Comparison of ENCODE assay signal across 15 mouse cellular contexts in the genomic region with DNA sequence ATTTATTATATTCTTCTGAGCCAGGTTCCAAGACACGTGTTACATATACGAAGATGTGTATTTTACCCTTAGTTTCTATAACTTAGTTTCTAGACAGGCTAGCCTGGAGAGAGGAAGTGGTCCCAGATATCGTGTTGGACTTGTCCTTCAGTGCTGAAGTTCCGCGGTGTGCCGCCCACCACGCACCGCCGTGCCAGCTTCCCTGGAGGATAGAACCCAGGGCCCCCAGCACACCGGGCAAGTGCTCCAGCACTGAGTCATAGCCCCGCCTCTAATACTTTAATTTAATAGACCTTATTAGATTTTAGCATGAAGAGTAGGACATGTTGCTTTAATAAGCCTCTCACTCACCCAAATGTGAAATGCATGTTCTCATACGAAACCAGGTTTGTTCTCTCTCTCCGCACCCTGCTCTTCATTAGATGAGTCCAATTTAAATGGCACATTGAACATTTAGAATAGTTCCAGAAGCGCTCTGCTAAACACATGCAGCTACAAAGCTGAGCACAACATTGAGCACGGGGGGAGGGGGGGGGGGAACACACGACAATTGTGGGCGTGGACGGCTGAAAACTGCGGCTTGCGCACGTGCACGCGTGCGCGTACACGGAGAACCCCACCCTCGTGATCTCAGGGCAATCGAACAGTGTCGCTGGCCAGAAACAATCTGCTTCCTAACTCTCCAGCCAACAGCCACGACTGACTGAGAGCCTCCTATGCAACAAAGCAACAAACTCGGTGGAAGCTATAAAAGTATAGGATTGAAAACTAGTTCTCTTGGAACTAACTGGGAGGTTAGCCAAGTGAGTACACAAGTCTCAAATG. TPM values are rescaled to one million over a fixed set of nuclear protein-coding genes. Genes with fewer than 3 reads are reported as not detected.
DNase-seq lines count a peak whose midpoint lies in the region; ATAC-seq and TF ChIP-seq lines count a peak whose summit lies in the region.
"Had no signal": no experiment of that assay in that cellular context is flagged by ENCODE, and none has a peak within 500 bp of the region (broad histone marks: within the 10 kb centered on the region; RNA-seq: fewer than 3 reads in every experiment).

No protein-coding gene starts in this region.

- H3K4me3 ChIP-seq in ES-Bruce4 (ENCODE audit: low read depth, low read length) (peak overlapping the region; percentile 50), ES-E14 (ENCODE audit: insufficient read depth in 1 of 2, low read depth in 1 of 2, low read length in 2 of 2, poor library complexity in 1 of 2, severe bottlenecking in 1 of 2) (peak overlapping the region; percentile 44 to 68)
- peak overlapping the region; percentile 17 for H3K4me3 ChIP-seq in embryonic facial prominence, embryonic 13.5 days
- no peak overlapping the region for H3K4me3 ChIP-seq in cerebellum, adult 2 months (replicated peaks; ENCODE audit: insufficient read depth, low read depth, low read length)
- H3K4me3 ChIP-seq: forebrain, embryonic 10.5 days; liver, embryonic 15.5 days; midbrain, embryonic 10.5 days had no signal

- H3K27ac ChIP-seq in ES-Bruce4 (ENCODE audit: insufficient read depth, low read length) (peak overlapping the region; percentile 65; the same call in 1 of the 2 replicates), ES-E14 (ENCODE audit: insufficient read depth, low read depth, low read length, poor library complexity, severe bottlenecking) (peak overlapping the region; percentile 77; the same call in 1 of the 2 replicates)
- peak overlapping the region; percentile 76 for H3K27ac ChIP-seq in embryonic facial prominence, embryonic 13.5 days
- no peak overlapping the region for H3K27ac ChIP-seq in cerebellum, adult 2 months (ENCODE audit: insufficient read depth, low read length)
- H3K27ac ChIP-seq: forebrain, embryonic 10.5 days; liver, embryonic 15.5 days; macrophage; midbrain, embryonic 10.5 days had no signal

- intact Hi-C loops in heart, postnatal 25 days (cut with DNase I) = no loop called here

- H3K27me3 ChIP-seq in ES-Bruce4 (ENCODE audit: control insufficient read depth, insufficient read depth, low read length, poor library complexity, severe bottlenecking) = no peaks in the 10 kb centered on the region
- H3K27me3 ChIP-seq in embryonic facial prominence, embryonic 13.5 days = no peaks in the 10 kb centered on the region
- H3K27me3 ChIP-seq in cerebellum, adult 2 months (ENCODE audit: control insufficient read depth, insufficient read depth, low read length) = no peaks in the 10 kb centered on the region
- H3K27me3 ChIP-seq: liver, embryonic 15.5 days had no signal

- H3K4me1 ChIP-seq in ES-Bruce4 (ENCODE audit: control insufficient read depth, insufficient read depth, low read length) (peaks cover 2% of the 10 kb centered on the region), ES-E14 (ENCODE audit: control insufficient read depth in 2 of 2, insufficient read depth in 2 of 2, low read length in 2 of 2, poor library complexity in 1 of 2) (peaks cover 11 to 24% of the 10 kb centered on the region in 2 experiments)
- peaks cover 26% of the 10 kb centered on the region for H3K4me1 ChIP-seq in embryonic facial prominence, embryonic 13.5 days
- no peaks in the 10 kb centered on the region for H3K4me1 ChIP-seq in cerebellum, adult 2 months (ENCODE audit: control insufficient read depth, insufficient read depth, low read length)
- H3K4me1 ChIP-seq: liver, embryonic 15.5 days; midbrain, embryonic 10.5 days had no signal

- in situ Hi-C loops in ES-E14 (cut with MboI; ENCODE audit: low sequenced_read_pairs in 2 of 2, unreplicated experiment in 2 of 2) = no loop called here

- TF ChIP-seq EP300 in ES-Bruce4 (IDR thresholded peaks at IDR 0.05; ENCODE audit: insufficient read depth, low read depth, low read length) = 0 out of 2 replicates have a peak, but pooled peaks have one; percentile 43

- peak; percentile 16 for DNase-seq in gastrocnemius, postnatal 10 days
- DNase-seq in gastrocnemius, postnatal 4 days (ENCODE audit: low spot score in 2 of 2) = no peak
- peak; percentile 39 for DNase-seq in ES-E14 (ENCODE audit: low read depth, low spot score)
- DNase-seq in cerebellum, adult 2 months = no peak
- DNase-seq in heart, postnatal 25 days (ENCODE audit: low spot score) = no peak
- DNase-seq: cerebellum, adult 8-10 months; kidney, adult 11 months; layer of hippocampus, postnatal 36 days; thymus, postnatal 25 days had no signal

- peak overlapping the region; percentile 13 for H3K9ac ChIP-seq in ES-Bruce4 (ENCODE audit: low read depth, poor library complexity, severe bottlenecking)
- H3K9ac ChIP-seq in ES-E14 (ENCODE audit: insufficient read depth, low read depth, low read length, poor library complexity, severe bottlenecking) = peak overlapping the region; percentile 24; the same call in 1 of the 2 replicates
- no peak overlapping the region for H3K9ac ChIP-seq in embryonic facial prominence, embryonic 13.5 days
- H3K9ac ChIP-seq: liver, embryonic 15.5 days had no signal

- H3K36me3 ChIP-seq in ES-Bruce4 (ENCODE audit: control insufficient read depth, insufficient read depth, low read length, poor library complexity, severe bottlenecking) (no peaks in the 10 kb centered on the region), ES-E14 (ENCODE audit: control insufficient read depth, insufficient read depth, low read length, poor library complexity, severe bottlenecking) (no peaks in the 10 kb centered on the region; the same call in 1 of the 2 replicates)
- no peaks in the 10 kb centered on the region for H3K36me3 ChIP-seq in embryonic facial prominence, embryonic 13.5 days
- H3K36me3 ChIP-seq: liver, embryonic 15.5 days had no signal

- peak; percentile 79 for ATAC-seq in embryonic facial prominence, embryonic 13.5 days (ENCODE audit: insufficient number of reproducible peaks, insufficient read depth, low FRiP score, low TSS enrichment, low read depth)

- H3K4me2 ChIP-seq in embryonic facial prominence, embryonic 13.5 days = peak overlapping the region; percentile 51
- H3K4me2 ChIP-seq: liver, embryonic 15.5 days had no signal

- no peak for TF ChIP-seq CTCF in ES-Bruce4 (IDR thresholded peaks at IDR 0.05; ENCODE audit: low read depth, low read length)
- TF ChIP-seq CTCF in cerebellum, adult 2 months (IDR thresholded peaks at IDR 0.05; ENCODE audit: borderline replicate concordance, insufficient read depth, low read depth, low read length) = no peak

- 59% methylated on average over 31 of the region's 31 CpGs for WGBS in embryonic facial prominence, embryonic 13.5 days
- WGBS in cerebellum, adult 2 months = 91% methylated on average over 31 of the region's 31 CpGs

- no peaks in the 10 kb centered on the region for H3K9me3 ChIP-seq in ES-Bruce4 (replicated peaks; ENCODE audit: control insufficient read depth, insufficient read depth, low read length, poor library complexity, severe bottlenecking)
- H3K9me3 ChIP-seq in ES-E14 (ENCODE audit: control insufficient read depth, insufficient read depth, low read depth, low read length) = no peaks in the 10 kb centered on the region
- H3K9me3 ChIP-seq in embryonic facial prominence, embryonic 13.5 days = no peaks in the 10 kb centered on the region
- H3K9me3 ChIP-seq: forebrain, embryonic 10.5 days; liver, embryonic 15.5 days; midbrain, embryonic 10.5 days had no signal

- no peak for TF ChIP-seq POLR2A in ES-Bruce4 (IDR thresholded peaks at IDR 0.05; ENCODE audit: insufficient read depth, low read length)
- no peak for TF ChIP-seq POLR2A in cerebellum, adult 2 months (IDR thresholded peaks at IDR 0.05; ENCODE audit: borderline replicate concordance, insufficient read depth, low read length)

TF ChIP-seq in ES-E14, 5 proteins besides CTCF, POLR2A, EP300 and RAD21:
- TF ChIP-seq ZC3H11A (IDR thresholded peaks at IDR 0.05; ENCODE audit: borderline replicate concordance, low read depth, low read length) = no peak
- no peak for TF ChIP-seq HCFC1 (IDR thresholded peaks at IDR 0.05; ENCODE audit: borderline replicate concordance, insufficient read depth, low read length)
- TF ChIP-seq ZNF384 (IDR thresholded peaks at IDR 0.05; ENCODE audit: low read depth, low read length) = no peak
- no peak for TF ChIP-seq CHD2 (IDR thresholded peaks at IDR 0.05; ENCODE audit: low read depth, low read length)
- no peak for TF ChIP-seq MAFK (IDR thresholded peaks at IDR 0.05; ENCODE audit: insufficient read depth, low read depth, low read length)

RNA-seq across cellular contexts. Expression of gene Xrcc2, which starts 33.7 kb away (rescaled TPM):
- 1 to 10 TPM; 2.9 to 4.4 TPM for total RNA-seq in gastrocnemius, postnatal 10 days (2021)
- total RNA-seq in gastrocnemius, postnatal 4 days (2021) = 1 to 10 TPM; 5.3 to 6.0 TPM
- 19.0 and 22.1 TPM in 2 replicates for polyA plus RNA-seq in ES-Bruce4 (2011; ENCODE audit: insufficient read depth, insufficient read length, low read depth, missing spikeins)
- total RNA-seq in ES-E14 (2012; rRNA removed) = 32.1 and 39.0 TPM in 2 replicates
- polyA plus RNA-seq in embryonic facial prominence, embryonic 13.5 days (2015; fragmentation: Nextera tagmentation; extraction: Ambion mirVana) = 11.2 and 13.4 TPM in 2 replicates
- 9.6 and 10.4 TPM in 2 replicates for polyA plus RNA-seq in cerebellum, adult 2 months (2012; rRNA removed)
- total RNA-seq in heart, postnatal 25 days (2021) = 1 to 10 TPM; 4.9 to 5.5 TPM

Comparison
In these comparisons a context has a peak if more than half of its experiments do, and no peak if none do; other contexts are left out.
1. DNase-seq: peak in gastrocnemius, postnatal 10 days (single experiment) and ES-E14 (single experiment); none in gastrocnemius, postnatal 4 days (0 of 2), cerebellum, adult 2 months (0 of 2) and heart, postnatal 25 days (single experiment).